Mouse (Mus musculus): ENCODE results near the gene Hoxd9.

- TF ChIP-seq CTCF (IDR thresholded peaks at IDR 0.05) (no peak), EP300 (IDR thresholded peaks at IDR 0.05; ENCODE audit: insufficient read depth, low read depth, low read length) (no peak)
Observed at GRCm38 (mm10) chr2:74686988-74687697, 10.4 kb upstream of the Hoxd9 start.
